Mouse (Mus musculus): ENCODE results near the gene Arhgap42.

The Arhgap42 gene

DNA sequence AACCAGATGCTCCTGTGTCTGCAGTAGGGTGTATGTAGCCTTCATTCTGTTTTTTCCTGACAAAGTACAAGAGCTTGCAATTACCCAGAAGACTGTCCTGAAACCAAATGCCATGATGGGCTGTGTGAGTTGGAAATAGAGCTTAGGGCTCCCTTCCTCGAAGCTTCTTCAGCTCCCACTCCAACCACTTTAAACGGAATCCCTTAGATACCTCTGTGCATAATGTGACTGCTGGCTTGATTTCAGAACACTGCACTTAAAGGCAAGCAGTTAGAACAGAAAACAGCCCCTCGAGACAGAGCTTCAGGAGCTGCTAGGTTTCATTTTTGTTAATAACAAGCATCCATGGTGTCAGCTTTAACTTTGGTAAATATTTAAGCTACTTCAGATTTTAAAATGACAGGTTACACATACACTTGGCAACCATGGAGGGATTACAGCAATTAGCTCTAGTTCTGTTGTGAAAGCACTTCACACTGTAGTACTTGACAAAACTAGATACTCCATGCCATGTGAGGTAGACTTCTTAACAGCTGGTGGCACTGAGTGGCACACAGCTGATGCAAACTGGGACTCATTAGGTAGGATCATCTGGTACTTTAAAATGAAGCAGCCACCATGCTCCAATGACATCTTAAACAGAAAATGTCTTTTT lies 201.8 kb downstream of the Arhgap42 start:
- peak; percentile 71 for ATAC-seq (ENCODE audit: low TSS enrichment)

DNA sequence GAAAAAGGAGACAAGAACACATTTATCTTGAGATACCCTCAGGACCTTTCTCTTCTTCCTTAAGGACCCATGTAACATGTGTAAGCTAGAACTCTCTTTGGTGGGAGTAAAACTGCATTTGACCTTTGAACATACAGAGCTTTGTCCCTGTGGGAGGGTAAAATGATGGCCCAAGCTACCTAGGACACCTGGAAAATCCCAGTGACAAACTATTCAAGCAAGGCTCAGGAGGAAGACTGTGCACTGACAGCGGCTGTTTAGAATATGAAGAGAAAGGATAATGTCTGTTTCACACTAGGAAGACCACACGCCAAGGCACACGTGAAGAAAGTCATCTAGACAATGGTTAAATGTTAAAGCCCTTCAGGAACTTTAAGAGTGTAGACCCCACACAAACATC lies 211.0 kb downstream of the Arhgap42 start:
- ATAC-seq (ENCODE audit: low TSS enrichment) = no peak

DNA sequence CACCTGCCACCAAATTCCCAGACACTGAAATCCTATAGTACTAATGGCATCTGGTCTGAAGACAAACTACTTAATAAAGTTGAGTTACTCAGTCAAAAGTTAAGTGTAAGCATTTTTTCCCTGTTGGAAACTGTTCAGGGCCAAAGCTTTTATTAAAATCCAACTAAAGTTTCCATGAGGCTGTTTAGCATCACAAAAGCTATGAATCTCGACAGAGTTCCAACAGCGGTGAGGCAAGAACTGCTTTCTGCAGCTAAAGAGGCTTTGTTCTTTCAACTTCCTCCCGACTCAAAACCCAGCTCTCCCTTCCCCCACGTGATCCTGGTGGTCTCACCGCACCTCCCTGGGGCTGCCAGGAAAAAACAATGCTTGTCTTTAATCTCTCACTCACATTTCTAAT lies 211.5 kb downstream of the Arhgap42 start:
- no peak for ATAC-seq (ENCODE audit: low TSS enrichment)

DNA sequence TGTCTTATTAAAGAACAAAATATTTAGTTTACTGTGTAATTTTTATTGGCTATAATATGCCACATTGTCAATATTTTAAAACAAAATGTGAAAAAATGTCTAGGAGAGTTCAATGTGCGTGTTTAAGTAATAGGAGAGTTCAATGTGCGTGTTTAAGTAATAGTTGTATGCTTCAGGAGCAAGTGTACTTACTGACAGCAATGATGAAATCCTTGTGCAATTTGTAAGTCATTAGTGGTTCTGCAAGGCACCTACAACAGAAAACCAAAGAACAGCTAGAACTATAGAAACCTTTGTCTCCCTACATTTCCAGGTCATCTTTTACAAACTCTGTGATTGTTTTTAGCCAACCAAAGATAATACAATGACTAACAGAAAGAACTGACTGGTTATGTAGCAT lies 223.8 kb downstream of the Arhgap42 start:
- ATAC-seq (ENCODE audit: low TSS enrichment) = no peak

DNA sequence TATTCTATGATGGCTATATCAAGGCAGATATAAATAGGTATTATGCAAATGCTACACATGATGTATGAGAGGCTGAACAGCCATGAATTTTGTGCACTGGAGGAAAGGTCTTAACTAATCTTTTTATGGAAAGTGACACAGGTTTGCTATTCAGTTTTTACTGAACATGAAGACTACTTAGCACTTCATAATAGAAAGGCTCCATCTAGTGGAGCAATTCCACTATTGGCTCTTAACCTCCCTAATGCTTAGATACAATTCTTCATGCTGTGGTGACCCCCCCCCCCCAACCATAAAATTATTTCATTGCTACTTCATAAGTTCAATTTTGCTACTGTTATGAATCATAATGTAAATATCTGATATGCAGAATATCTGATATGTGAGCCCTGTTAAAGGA lies 237.7 kb downstream of the Arhgap42 start:
- peak; percentile 77; the same call in 1 of the 2 replicates for ATAC-seq (ENCODE audit: low TSS enrichment)

DNA sequence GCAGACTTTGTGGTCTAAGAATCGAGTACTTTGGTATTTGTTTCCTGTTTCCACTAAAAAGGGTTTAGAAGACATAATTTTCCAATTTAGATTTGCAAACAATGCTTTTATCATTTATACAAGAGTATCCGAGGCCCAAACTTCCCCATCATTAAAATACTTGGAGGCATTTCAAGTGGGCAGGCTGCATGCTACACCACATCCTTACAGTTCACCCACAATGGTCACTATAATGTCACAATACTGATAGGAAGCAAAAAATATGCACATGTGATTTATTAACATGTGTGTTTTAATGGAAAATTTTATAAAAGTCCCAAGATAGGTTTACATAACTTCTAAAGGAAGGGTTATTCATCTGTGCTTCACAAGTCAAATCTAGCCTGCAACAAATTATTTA lies 242.4 kb downstream of the Arhgap42 start:
- no peak for ATAC-seq (ENCODE audit: low TSS enrichment)

DNA sequence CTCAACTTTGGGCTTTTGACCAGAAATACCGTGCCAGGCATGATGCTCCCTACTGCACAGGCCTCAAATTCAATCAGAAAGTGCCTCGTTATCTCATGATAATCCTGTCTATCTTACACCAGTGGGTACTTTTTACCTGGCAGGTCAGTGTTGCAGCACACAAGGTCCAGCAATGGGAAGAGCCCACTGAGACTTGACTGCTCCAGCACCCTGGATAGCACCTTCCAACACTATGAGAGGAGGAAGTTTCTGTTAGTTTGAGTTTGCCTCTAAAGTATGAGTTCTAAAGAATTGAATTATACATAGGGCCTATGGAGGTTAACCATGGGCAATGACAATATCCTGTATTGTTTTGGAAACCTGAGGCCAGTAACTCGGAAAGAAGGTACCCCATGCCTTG lies 256.6 kb downstream of the Arhgap42 start:
- no peak for ATAC-seq (ENCODE audit: low TSS enrichment)

DNA sequence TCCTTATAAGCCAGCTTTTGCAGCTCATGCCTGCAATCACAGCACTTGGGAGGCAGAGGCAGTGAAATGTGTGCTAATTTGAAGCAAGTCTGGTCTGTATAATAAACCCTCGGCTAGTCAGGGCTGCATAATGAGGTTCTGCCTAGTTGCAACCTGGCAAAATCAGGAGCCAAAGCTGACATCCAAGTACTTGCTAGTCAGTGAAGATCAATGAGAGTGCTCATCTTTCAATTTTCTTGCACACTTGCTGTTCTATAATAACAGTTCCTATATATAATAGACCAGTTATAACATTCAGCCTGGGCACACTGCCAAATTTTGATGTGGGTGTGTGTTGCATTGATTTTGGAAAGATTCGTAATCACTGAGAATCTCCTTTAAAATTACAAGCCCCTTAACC lies 261.1 kb downstream of the Arhgap42 start:
- peak; percentile 50 for ATAC-seq (ENCODE audit: low TSS enrichment)

DNA sequence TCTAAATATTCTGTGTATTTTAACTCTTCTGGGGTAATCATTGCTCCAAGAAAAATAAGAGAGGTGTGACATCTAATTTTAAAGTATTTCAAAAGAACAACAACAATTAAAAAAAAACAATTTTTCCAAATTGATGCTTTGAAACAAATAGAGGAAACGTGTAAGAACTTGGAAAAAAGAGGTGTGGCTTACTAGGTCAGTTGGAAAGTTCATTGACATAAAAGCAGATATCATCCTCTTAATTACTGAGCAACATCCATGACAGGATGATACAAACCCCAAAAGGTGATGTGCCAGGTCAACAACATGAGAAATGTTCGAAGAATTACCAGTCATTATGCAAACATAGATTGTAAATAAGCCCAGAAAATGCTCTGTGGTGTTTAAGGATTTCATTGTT lies 267.4 kb downstream of the Arhgap42 start, which contains the start of gene Gm16485:
Gene Gm16485, plus strand, starts transcription at position 301 of the 400 bp plus-strand sequence.
- no peak for ATAC-seq (ENCODE audit: low TSS enrichment)

DNA sequence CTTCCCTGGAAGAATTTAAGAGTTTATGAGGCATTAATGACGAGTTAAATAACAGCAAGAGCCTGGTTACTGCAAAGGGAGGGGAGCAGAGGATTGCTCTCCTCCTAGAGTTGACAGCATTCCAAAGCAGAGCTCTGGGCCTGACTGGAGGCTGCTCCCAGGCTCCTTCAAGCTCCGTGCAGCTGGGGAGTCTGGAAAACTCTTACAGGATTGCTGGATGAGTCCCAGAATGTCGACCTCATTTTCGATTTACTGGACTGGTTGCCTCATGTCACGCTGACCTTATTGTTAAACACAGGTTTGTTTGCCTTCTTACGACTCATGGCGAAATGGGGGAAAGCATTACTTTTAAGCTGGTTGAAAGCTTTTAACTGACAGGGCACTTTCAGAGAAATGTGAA lies 268.7 kb downstream of the Arhgap42 start:
- peak; percentile 72 for ATAC-seq (ENCODE audit: low TSS enrichment)

DNA sequence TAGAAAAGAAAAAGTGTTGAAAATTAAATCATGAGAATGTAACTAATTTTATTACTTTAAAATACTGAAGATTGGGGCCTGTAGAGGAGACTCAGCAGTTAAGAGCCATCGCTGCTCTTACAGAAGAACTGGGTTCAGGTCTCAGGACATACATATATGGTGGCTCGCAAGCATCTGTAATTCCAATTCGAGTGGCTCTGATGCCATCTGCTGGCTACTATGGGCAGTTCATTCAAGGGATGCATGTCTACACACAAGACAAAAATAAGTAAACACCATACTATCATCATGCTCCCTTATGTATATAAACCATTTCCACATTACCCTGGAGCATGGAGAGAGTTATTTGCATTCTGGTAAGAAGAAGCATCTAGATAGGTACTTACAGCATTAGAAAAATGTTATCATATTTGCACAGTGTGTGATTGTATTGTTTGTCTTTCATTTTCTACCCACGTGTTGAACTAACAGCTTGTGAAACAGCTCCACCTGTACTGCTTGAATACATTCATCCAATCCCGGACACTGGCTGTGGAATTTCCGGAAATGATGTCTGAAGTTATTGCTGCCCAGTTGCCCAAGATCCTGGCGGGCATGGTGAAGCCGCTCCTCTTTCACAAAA lies 274.3 kb downstream of the Arhgap42 start:
- ATAC-seq (ENCODE audit: low TSS enrichment) = peak; percentile 78; the same call in 1 of the 2 replicates

DNA sequence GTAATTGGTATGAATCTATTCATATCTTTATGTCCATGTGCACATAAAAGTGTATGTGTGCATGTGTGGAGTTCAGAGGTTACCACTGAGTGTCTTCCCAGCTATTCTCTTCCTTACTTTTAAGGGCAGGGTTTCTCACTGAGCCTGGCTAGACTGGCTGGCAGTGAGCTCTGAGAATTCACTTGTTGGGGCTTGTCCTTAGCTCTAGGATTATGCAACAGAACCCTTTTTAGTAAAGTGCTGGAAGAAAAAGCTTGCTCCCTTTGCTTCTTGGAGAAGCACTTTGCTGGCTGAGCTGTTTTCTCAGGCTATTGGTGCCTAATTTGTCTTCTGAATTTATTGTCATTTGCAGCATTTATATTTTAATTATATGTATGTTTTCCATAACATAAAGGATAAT lies 285.6 kb downstream of the Arhgap42 start:
- peak; percentile 94 for ATAC-seq (ENCODE audit: low TSS enrichment)

Data from frontal cortex, adult (tissue).